23 mouse cellular contexts compared by ENCODE assay signal in genomic region chr10:98651127-98651526, GRCm38 (mm10).
"Had no signal": no experiment of that assay in that cellular context is flagged by ENCODE, and none has a peak within 500 bp of the region (broad histone marks: within the 10 kb centered on the region; RNA-seq: fewer than 3 reads in every experiment).

No protein-coding gene starts in this region.

- H3K4me1 ChIP-seq: heart, embryonic 10.5 days; heart, embryonic 12.5 days; hindbrain, embryonic 10.5 days; hindbrain, embryonic 12.5 days; intestine, embryonic 15.5 days; limb, embryonic 12.5 days had no signal

- H3K9ac ChIP-seq: heart, embryonic 12.5 days; hindbrain, embryonic 12.5 days; hindbrain, embryonic 14.5 days; intestine, embryonic 15.5 days; limb, embryonic 12.5 days had no signal

- DNase-seq: gastrocnemius, adult 2 months; gastrocnemius, postnatal 10 days; gastrocnemius, postnatal 25 days; heart, adult 18-20 months; heart, postnatal 10 days; heart, postnatal 4 days; kidney, adult 18-20 months; kidney, adult 8-10 months; kidney, postnatal 10 days; kidney, postnatal 25 days; kidney, postnatal 4 days had no signal

- H3K27ac ChIP-seq: gastrocnemius, adult 2 months; heart, embryonic 10.5 days; hindbrain, embryonic 10.5 days; hindbrain, embryonic 12.5 days; hindbrain, embryonic 14.5 days; intestine, embryonic 15.5 days; layer of hippocampus, adult 2 months; left cerebral cortex, adult 2 months; limb, embryonic 10.5 days; limb, embryonic 12.5 days had no signal

- ATAC-seq: hindbrain, embryonic 16.5 days; inflammation-experienced regulatory T-cells, adult 6 months had no signal

- H3K27me3 ChIP-seq: heart, embryonic 12.5 days; hindbrain, embryonic 12.5 days; intestine, embryonic 15.5 days; limb, embryonic 12.5 days had no signal

- H3K9me3 ChIP-seq: heart, embryonic 10.5 days; heart, embryonic 12.5 days; hindbrain, embryonic 10.5 days; hindbrain, embryonic 12.5 days; intestine, embryonic 15.5 days; limb, embryonic 10.5 days; limb, embryonic 12.5 days had no signal

- H3K4me3 ChIP-seq: gastrocnemius, adult 2 months; heart, embryonic 10.5 days; heart, embryonic 12.5 days; hindbrain, embryonic 10.5 days; hindbrain, embryonic 12.5 days; intestine, embryonic 15.5 days; layer of hippocampus, adult 2 months; left cerebral cortex, adult 2 months; limb, embryonic 10.5 days; limb, embryonic 12.5 days had no signal

- H3K36me3 ChIP-seq: heart, embryonic 10.5 days; heart, embryonic 12.5 days; hindbrain, embryonic 10.5 days; hindbrain, embryonic 12.5 days; intestine, embryonic 15.5 days; limb, embryonic 10.5 days; limb, embryonic 12.5 days had no signal

- H3K4me2 ChIP-seq: heart, embryonic 12.5 days; hindbrain, embryonic 12.5 days; hindbrain, embryonic 14.5 days; intestine, embryonic 15.5 days; limb, embryonic 12.5 days had no signal
